Mouse (Mus musculus): ENCODE results near the gene Syt16. TPM values are rescaled to one million over a fixed set of nuclear protein-coding genes. Genes with fewer than 3 reads are reported as not detected.

The Syt16 gene
- polyA plus RNA-seq, 1 experiment from 2014 or later = 81.7 TPM

Other genes with a start within 250 kb of the Syt16 start
- 76.8 and 80.1 TPM in 2 replicates for gene Hif1a, start 96.3 kb upstream of the Syt16 start, polyA plus RNA-seq (2015; fragmentation: Nextera tagmentation; extraction: Ambion mirVana)
- gene Gm49321, start 60.0 kb upstream of the Syt16 start, polyA plus RNA-seq (2015; fragmentation: Nextera tagmentation; extraction: Ambion mirVana) = 22.2 and 25.4 TPM in 2 replicates
- gene Snapc1, start 33.2 kb upstream of the Syt16 start, polyA plus RNA-seq (2015; fragmentation: Nextera tagmentation; extraction: Ambion mirVana) = 34.9 and 38.6 TPM in 2 replicates

Data from hindbrain, embryonic 15.5 days (tissue).